Mouse (Mus musculus): ENCODE measurements around the gene Ptgds.

Ptgds gene

DNA sequence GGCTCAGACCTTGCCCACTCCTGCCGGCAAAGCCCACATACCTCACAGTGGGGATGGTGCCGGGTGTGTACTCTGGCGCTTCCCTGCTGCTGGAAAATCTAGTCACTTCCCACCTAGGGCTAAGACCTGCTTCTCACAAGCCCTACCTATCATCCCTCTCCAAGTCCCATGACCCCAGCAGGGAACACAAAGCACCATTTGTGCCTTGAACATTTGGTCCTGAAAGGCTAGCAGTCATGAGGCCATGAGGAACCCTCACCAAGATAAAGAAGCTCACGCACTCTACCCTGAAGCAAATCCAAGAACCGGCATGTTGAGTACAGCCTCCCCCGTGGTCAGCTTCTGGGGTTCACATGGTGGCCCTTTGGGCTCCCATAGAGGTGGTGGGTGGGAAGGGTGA lies at the start of gene Ptgds:
Ptgds (minus strand) TSS at position 78 of the 400 bp plus-strand sequence.
- no peak for DNase-seq

DNA sequence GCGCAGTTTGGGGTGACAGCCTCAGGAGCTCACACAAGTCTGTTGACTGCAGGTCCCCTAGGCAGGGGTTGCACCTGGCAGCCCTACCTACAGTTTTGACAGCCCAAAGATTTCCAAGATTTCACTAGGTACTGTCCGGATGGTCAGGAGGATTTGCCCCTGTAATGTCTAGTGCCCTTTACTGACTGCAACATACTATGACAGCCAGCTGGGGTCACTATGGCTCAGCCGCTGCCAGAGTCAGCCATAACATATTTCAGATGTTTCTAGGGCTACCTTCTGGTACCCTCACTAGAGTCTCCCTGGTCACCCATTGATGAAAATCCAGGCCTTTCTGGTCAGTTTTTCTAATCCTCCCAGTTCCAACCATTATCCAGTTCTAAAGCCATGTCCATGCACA lies 40.1 kb upstream of the Ptgds start:
- DNase-seq, result no peak

DNA sequence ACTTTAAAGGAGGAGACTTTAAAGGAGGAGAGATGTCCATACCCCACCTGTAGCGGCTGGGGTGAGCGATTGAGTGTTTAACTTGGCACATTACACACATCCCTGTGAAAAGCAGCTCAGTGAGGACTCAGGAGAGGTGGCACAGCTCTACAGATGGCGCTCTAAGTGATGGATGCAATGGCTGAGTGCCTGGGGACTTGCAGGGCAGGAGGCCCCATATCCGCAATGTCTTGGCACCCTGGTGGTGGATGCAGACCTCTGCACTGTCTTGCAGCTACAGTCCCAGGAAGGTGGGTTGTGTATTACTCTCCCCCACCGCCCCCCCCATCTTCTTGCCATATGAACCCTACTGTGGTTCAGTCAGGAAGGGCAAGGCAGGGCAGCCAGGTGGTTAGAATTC lies 37.1 kb upstream of the Ptgds start:
- peak; percentile 78 for DNase-seq

DNA sequence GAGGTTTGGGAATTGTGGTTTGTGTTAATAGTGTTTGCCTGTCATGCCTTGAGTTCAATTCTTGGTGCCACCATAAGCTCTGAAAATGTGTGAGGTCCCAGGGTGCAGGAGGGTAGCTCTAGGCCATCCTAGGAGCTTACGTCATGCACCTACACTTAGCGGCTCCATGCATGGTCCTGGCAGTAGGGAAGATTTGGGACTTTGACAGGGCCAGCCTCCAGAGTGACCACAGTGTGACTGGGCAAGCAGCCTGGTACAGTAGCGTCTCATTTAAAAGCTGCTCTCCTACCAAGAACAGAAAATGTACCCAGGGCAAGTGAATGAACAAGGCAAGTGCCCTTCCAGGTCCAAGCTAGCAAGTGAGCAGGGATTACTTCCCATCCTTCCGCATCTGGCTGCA lies 36.0 kb upstream of the Ptgds start:
- DNase-seq, result no peak

DNA sequence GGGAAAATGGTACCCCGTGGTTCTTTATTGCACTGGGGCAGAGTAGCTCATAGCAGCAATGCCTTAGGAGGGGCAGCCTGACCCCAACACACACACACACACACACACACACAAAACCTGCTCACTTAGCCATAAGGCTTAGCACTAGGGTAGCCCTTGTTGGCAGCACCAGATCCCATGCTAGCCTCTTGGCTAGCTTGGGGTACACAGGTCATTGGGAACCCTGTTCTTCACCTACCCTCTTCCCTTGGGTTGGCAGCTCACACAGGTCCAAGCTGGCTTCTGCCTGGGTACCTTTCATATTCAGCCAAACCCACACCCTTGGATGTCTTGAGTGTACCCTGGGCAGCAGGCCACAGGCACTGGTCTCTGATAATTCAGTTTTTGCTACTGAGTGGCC lies 35.2 kb upstream of the Ptgds start:
- no peak for DNase-seq

DNA sequence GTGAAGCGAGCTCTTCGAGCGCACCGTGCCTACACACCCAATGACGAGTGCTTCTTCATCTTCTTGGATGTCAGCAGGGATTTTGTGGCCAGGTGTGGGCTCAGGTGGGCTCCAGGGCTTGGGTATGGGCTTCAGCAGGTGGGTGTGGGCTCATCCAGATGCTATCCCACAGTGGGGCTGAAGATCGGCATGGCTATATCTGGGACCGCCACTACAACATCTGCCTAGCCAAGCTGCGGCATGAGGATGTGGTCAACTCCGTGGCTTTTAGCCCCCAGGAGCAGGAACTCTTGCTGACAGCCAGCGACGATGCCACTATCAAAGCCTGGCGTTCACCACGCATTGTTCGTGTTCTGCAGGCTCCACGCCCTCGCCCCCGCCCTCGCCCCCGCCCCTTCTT lies 34.7 kb upstream of the Ptgds start:
- no peak for DNase-seq

DNA sequence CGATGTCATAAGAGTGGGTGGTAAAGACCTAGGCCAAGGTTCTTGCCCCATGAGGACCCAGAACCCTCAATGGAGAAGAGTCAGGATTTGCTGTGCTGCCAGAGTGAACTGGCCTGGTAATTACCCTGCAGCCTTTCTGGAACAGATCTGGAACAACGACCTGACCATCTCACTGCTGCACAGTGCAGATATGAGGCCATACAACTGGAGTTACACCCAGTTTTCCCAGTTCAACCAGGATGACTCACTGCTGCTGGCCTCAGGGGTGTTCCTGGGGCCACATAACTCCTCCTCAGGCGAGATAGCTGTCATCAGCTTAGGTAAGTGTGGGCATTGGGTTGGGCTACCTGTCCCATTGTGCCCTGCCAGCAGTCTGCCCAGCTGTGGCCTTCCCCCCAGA lies 32.9 kb upstream of the Ptgds start:
- no peak for DNase-seq

DNA sequence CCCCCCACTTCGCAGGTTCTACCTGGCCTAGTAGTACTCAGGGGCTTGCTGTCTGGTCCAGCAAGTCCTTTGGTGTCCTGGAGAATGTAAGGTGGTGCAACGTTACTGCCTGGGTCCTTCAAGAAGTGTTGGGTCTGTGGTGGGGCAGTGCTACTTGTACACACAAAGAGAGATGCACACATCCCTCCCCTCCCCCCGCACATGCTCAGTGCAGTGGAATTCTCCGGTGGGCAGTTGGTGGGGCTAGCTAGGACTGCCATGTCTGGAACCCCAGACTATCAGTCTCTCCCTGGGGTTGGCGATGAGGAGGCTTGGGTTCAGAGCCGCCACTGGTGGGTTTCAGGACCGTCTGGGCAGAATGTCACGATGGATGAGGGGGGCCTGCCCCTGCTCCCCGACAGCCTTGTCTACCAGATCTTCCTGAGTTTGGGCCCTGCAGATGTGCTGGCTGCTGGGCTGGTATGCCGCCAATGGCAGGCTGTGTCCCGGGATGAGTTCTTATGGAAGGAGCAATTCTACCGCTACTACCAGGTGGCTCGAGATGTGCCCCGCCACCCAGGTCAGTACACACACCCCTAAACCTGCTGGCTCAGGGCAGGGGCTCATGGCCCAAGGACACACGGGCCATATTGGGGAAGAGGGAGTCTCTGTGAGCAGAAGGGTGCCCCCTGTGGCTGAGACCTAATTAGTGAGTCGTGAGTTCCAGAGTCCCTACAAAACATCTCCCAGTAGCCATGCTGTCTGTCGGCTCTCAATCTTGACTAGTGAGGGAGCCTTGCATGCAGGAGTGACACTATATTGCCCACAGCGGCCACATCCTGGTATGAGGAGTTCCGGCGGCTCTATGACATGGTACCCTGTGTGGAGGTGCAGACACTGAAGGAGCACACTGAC lies 32.0 kb upstream of the Ptgds start, which contains the start of gene C8g:
C8g (minus strand) TSS at position 127 of the 894 bp plus-strand sequence.
- peak; percentile 31 for DNase-seq

DNA sequence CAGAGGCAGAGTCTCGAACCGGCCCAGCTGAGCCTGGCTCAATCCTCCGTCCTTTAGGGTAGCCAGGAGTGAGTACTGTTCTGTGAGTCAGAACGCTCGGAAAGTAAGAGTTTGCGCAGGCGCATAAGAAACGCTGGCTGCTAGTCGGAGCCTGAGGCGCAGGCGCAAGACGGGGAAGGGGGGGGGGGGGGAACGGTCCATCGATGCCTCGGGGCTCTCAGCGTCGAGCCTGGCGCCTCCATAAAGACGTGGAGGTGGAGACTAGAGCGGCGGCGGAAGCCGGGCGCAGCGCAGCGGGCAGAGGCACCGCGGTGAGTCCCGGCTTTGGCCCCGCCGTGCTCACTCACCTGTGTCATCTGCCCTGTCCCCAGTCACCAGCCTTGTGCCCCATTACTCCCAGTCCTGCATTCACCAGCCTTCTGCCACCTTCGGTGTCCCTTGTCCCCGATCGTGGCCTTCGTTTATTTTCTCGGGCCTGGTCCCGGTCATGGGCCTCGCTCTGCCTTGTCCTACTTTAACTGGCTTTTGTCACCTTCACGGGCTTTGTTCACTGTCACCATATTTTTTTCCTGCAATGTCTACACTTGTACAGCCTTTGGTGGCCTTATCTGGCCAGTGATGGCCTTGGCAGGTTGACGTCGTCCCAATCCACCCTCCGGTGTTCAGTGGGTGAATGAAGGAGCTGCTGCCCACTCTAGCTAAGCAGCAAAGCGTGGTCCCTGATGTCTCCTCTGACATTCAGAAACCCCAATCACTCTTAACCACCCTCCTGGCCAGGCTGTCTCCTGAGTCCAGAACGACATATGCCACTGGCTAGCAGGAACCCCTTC lies 30.9 kb upstream of the Ptgds start, which contains the start of gene Fbxw5:
Fbxw5 (plus strand) TSS at position 175 of the 830 bp plus-strand sequence.
- DNase-seq, result peak; percentile 88

DNA sequence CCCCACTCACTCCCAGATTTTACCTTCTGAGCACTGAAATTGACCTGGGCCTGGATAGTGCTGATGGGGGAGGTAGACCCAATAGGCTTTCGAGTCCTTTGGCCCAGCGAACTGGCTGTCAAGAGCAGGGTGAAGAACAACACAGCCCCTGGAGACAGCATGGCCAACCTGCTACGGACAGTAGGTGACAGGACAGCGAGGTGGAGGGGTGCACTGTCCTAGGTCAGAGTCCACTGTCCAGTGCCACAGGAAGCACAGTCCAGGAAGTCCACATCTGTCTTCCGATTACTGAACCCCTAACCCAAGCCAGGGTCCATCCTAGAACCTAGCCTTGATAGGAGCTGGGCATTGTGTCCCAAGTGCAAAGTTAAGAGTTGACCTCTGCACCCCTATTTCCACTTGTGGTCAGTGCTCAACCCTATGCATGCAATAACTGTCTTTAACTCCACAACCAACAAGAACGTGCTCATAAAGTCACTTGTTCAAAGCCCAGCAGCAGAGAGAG lies 30.3 kb upstream of the Ptgds start:
- peak; percentile 28 for DNase-seq

DNA sequence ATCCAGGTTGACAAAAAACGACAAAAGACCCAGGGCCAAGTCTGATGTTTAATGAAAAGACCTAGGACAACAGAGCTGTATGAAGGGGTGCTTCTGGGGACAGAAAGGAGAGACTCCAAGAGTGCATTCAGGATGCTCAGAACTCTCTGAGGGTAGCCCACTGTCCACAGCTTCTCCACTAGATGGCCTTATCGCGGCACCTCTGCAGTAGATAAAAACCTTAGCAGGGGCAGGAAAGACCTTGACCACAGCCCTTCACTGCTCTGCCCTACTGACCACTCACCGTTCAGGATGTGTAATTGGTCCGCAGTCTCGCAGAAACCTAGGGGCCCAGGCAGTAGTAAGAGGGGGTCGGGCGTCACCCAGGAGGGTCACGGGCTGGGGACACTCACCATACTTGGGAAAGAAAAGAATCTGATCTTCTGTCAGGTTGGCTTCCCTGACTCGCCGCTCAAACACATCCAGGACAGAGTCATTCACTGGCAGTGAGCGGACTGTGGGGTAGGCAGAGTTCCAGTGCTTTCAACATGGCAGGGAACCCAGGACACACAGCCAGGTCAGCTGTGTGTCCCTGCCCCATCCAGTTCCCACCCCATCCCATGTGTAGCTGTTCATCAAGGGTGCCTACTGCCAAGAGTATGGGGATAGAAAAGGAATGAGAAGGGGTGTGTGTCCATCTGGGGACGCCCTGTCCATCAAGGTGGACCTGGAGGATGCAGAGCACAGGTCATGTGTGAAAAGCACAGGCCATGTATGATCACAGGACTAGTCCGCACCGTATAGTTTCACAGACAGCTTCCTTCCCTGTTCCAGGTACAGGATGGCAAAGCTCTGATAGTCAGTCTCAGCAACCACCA lies 29.0 kb upstream of the Ptgds start:
- no peak for DNase-seq

DNA sequence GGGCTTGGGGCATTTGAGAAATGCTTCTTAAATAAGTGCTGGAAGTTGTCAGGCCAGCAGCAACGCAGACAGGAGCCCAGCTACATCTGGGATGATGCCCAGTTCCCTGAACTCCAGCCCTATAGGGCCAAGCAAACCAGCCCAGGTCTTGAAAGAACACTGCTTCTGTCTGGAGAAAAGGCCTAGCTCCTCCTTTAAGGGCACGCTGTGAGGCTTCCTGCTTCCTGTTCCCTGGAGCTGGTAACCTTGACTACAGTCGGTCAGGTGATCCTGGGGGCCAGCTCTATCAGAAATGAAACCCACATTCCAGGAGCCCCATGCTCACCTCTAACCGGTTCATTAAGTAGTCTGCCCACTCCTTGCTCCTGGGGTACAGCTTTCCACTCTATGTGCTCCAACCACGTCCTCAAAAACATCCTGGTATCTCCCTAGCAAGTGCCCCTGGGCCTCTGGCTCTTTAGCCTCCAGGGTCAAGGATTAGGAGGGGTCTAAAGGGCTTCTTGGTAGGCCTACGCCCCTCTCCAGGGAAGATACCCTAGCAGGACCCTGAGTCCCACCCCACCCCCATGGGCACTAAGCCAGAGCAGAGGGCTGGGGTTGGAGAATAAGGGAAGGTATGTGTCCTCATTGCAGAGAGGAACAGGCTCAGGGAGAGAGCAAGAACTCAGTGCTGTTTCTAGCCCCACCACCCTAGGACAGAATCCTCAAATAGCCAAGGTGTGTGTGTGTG lies 28.2 kb upstream of the Ptgds start:
- no peak for DNase-seq

DNA sequence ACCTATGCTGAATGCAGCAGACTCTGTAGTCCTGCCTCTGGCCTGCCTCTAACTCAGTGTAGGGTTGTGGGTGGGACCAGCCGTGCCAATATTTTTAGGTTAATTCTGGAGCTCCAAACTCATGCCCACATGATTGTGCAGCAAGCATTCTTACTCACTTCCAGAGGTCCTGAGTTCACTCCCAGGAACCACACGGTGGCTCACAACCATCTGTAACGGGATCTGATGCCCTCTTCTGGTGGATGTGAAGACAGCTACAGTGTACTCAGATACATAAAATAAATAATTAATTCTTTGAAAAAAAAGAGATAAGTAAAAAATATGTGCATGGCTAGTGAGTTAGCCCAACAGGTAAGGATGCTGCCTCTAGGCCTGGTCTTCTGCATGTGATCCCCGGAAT lies 26.6 kb upstream of the Ptgds start:
- peak; percentile 30 for DNase-seq

DNA sequence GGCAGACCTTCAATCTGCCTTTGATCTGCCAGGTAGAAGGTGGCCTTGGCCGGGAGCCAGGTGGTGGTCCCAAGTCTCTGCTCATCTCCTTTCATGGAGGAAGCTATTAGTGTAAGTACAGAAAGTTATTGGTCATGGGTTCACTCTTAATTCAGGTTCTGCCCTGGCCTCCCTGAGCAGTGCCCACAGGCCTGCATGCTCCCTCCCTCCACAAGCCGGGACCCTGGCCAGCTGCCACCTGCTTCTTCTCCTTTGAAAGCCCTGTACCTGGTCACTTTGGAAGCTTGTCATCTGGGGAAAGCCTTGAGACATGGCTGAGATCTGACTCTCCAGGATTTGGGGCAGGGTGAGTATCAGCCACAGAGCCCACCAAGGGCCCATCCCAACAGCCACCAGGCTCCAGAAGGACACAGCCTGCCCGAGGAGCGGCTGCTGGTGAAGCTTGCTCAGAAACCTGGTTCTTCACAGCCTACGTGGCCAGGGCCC lies 23.7 kb upstream of the Ptgds start, which contains the start of gene Lcn12:
Lcn12 (minus strand) TSS at position 436 of the 486 bp plus-strand sequence.
- no peak for DNase-seq

DNA sequence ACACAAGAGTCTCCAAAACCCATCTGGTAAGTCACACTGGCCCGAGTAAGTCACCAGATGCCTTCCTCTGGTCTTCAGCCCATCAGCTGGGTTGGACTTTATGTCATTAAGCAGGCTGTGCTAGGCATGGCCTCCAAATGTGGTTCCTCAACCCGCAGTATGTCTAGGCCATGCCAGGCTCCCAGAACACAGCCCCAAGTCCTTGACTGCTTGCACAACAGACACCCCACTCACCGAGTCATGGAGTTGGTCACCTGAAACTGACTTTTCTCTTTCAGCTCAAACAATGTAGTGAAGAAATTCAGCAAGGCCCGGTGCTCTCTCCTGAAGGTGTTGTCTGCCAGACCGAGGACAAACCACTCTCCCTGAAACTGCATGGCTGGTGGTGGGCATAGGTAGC lies 23.1 kb upstream of the Ptgds start:
- DNase-seq, result no peak

DNA sequence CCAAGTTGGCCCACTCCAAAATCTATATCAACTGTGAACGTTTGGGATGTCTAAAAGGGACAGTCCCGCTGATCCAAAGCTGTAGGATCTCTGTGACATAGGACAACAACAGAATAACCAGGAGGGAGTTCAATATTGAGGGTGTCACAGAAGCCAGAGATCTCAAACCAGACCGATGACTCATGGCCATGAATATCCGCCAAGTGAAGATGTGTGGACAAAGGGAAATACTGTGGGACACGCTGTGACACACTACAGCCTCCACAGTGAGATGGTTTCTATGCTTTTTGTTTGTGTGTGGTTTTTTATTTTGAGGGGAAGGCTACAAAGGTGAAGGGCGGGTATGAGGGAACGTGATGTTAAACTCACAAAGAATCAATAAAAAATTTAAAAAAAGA lies 18.8 kb upstream of the Ptgds start:
- DNase-seq, result no peak

DNA sequence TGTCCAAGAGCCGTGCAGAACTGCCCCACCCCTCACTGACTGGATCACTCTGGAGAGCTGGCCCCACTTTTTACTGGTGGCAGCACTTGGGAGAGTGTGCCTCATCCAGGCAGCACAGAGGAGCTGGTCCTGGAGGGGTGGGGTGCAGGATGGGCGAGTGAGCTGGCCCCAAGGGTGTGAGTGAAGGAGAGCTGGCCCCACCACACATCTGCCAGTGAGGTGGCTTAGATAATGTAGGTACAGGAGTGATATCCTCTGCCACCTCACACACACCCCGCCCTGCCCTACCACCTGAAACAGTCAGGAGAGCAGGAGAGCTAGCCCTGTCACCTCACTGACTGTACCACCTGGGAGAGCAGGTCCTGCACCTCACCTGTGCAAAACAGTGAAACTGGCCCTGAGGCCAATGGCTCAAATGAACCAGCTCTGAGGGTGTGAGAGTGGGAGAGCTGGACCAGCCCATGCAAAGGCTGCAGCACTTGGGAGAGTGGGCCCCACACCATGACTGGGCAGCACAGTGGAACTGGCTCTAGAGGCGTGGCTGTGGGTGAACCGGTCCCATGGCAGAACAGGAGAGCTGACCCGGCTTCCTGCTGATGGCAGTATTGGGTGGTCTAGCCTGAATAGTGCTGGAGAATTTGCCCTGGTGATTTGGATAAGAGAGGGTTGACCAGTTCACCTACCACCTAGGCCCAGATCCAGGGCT lies 18.3 kb upstream of the Ptgds start:
- DNase-seq, result no peak

DNA sequence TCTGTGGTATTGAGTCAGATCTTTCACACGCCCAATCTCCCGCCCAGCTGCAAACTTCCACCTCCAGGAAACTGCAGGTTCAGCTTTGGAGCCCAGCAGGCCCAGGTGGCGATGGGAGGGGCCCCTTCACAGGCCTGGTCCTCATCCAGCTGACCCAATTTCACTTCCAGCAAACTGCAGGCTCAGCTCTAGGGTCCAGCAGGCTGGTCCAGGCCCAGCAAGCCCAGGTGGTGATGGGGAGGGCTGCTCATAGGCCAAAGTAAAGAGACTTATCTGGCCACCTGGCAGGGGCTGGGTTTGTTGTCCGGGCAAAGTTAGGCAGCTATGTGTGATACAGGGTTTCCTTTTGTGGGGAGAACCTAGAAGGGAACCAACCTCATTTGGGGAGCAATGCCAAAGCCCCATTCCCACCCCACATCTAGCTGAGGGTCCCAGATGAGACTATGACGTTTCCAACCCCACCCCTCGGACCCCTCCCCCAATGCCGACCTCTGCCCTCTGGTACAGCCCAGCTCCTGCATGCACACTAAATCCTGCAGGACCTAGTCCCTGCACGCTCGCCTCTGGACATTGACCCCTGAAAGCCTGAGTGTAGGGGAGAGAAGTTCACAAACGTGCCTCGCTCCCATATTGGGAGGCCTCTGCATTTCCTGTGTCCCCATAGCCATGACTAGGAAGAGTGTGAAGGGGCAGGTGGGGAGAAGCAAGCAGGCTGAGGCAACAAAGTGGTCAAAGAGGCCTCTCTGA lies 15.2 kb upstream of the Ptgds start:
- peak; percentile 65 for DNase-seq

DNA sequence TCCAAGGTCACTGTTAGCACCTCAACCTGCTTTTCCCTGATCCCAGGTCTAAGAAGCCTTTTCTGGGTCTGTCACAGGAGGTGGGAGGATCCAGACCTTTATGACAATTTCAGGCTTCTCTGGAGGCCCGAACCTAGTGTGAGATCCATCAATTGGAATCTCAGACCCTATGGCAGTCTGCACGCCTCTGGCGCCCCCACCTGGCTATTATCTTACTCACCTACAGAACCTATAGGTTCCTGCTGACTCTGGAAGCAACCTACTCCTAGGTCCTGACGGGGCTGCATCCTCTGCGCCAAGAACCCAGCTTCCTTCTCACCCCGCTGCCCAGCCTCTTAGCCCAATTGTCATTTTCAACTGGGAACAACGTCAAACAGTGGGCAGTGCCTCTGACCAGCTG lies 13.1 kb upstream of the Ptgds start:
- peak; percentile 81 for DNase-seq

DNA sequence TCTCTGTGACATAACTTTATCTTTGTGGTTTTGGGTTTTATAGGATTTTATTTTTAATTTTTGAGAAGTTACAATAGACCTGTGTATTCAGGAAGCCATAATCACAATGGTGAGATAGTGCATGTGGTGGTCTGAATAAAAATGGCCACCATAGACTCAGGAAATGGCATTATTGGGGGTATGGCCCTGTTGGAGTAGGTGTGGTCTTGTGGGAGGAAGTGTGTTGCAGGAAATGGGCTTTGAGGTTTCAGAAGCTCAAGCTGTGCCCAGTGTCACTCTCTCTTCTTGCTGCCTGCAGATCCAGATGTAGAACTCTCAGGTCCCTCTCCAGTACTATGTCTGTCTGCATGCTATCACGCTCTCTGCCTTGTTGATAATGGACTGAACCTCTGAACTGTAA lies 10.7 kb upstream of the Ptgds start:
- no peak for DNase-seq
